Mouse (Mus musculus) colon, adult 2 months (tissue): ENCODE measurements around the gene Sec24c. TPM values are rescaled to one million over a fixed set of nuclear protein-coding genes. Genes with fewer than 3 reads are reported as not detected.

ENCODE experiments used
- polyA plus RNA-seq: library from polyadenylated mRNA; depleted of rRNA; stranded (reverse); fragments of >200 nt; gene quantifications from 2 replicates; pipeline ENCODE4 v1.2.3, GENCODE M21; 2012; rRNA removed

Sec24c gene
- polyA plus RNA-seq, result 199 and 228 TPM in 2 replicates

DNA sequence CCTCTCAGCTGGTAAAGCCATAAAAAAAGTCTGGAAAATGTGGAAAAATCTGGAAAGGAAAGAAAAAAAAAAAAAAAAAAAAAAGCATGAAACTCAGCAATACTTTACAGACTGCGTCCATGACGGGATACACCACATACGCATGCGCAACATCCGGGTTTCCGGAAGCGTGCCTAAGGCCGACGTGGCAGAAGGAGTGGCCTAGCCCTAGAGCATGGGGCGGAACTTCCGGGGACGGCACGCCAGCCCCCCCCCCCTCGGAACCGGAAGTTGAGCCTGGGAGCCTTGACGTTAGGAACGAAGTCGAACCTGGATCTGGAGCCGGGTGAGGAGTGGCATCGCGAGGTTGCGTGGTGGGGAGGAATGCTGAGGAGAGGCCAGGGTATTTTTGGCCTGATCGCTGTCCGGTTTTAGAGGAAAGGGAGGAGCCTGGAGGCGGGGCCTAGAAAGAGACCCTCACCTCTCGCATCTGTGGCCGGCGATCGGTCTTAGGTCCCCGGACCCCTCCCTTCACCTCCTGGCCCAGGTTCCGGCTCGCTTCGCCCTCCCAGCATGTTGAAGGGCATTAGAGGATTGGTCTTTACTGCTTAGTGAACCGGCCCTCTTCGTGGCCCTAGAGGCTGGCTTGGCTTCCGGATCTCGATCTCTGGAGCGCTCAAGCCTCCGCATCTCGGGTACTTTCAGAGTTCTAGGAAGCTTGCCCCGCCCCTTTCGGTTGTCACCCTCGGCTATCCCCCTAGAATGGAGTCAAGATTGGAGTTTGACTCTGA is at the start of gene Sec24c:
Sec24c (plus strand) TSS at position 245 of the 770 bp plus-strand sequence.

DNA sequence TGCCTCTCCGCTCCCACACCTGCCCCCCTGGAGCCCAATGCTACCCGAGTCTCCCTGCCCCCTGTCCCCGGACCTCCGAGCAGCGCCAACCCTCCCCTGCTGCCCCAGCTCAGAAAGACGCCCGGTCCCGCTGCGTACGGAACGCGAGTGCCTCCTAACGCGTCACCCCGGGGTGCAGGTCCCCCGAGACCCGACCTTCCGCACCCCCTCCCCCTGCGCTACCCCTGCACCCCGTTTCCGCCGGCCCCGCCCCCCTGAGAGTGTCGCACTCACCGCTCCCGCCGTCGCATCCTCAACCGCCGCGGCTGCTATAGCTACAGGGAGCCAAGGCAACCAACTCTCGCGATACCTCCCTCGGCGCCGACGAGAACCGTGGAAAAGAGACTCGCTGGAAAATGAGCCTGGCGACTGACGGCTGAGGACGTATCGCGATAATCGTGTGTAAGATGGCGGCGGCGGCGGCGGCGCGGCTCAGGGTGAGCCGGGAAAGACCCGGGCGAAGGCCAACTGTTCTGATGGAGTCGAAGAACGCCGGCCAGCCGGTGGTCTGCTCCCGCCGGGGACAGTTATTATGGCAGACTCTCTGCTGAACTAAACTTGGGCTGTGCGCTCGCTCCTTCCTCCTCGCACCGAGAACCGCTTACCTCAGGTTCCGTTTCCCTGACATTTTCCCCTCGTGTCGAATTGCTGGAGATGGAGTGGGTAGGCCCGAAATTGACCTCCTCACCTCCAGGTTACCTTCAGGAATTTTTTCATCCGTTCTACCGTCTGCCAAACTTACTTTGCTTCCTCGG is 33.3 kb upstream of the Sec24c start, which contains the start of gene Usp54:
Usp54 (minus strand) TSS at position 420 of the 794 bp plus-strand sequence.

DNA sequence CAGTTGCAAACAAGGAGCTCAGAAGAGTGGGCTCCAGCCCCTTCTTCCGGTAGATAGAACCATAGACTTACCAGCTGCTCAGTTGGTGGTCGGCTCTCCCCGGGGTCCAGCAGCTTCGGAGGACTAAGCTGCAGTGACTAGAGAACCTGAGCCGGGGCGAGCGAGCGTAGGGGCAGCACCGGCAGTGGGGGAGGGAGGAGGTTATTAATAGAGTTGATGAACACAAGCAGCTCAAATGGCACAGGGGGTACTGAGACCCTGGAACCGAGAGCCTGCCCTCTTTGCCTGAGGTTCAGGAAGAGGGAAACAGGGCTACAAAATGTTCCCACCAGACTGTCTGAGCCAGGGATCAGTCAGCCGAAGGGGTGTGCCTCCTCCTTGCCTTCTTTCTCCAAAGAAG is 17.7 kb upstream of the Sec24c start, which contains the start of gene Myoz1:
Myoz1 (minus strand) TSS at position 180 of the 400 bp plus-strand sequence.

DNA sequence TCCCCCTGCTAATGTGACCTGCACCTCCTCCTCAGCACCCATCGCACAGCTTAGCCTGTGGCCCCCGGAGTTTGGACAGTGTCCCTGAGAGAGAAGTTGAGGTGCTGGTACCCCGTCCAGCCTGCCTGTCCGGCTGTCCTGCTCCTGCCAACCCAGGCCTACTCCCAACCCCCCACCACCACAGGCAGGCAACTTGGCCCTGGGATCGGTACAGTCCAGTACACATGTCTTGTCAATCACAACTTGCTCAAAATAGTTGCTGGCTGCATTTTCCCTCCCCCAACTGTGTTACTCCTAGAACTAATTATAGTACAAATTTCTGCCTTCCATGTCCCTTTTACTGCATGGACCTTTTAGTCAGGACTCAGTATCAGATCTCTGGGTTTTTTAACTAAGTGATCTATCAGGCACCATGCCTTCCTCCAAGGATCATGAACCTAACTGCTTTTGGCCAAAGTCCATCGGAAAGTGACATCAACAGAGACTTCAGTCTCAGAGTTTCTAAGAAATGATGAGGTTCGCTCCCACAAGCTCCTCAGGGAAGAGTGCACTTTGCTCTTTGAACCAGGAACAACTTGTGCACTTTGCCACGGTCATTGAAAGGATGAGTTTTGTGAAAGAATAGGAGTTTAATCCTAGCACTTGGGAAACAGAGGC is 5.8 kb upstream of the Sec24c start, which contains the start of gene Synpo2l:
Synpo2l (minus strand) TSS at position 201 of the 657 bp plus-strand sequence.

DNA sequence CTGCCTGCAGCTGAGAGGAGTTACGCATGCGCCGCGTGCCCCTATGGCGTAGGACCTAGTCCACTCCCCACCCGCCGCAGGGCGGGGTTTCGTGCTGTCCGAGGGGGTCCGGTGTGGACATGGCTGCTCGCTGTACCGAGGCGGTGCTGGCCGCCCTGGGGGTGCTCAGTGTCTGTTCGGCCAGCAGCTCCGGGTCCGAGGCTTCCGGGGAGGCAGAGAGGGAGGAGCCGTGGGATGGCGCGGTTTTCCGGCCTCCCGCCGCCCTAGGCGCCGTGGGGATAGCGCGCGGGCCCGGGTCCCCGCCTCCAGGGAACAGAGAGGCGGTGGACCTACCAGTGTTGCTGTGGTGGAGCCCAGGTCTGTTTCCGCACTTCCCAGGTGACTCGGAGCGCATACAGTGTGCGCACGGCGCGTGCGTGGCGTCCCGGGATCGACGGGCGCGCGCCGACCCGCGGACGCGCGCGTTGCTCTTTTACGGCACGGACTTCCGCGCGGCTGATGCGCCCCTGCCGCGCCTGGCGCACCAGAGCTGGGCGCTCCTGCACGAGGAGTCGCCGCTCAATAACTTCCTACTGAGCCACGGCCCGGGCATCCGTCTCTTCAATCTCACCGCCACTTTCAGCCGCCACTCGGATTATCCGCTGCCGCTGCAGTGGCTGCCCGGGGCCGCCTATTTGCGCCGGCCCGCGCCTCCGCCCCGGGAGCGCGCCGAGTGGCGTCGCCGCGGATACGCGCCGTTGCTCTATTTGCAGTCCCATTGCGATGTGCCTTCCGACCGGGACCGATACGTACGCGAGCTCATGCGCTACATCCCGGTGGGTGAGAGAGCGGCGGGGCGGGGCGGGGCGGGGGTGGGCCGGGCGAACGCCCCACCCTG is 21.0 kb downstream of the Sec24c start, which contains the start of gene Fut11:
Fut11 (plus strand) TSS at position 85 of the 877 bp plus-strand sequence.

DNA sequence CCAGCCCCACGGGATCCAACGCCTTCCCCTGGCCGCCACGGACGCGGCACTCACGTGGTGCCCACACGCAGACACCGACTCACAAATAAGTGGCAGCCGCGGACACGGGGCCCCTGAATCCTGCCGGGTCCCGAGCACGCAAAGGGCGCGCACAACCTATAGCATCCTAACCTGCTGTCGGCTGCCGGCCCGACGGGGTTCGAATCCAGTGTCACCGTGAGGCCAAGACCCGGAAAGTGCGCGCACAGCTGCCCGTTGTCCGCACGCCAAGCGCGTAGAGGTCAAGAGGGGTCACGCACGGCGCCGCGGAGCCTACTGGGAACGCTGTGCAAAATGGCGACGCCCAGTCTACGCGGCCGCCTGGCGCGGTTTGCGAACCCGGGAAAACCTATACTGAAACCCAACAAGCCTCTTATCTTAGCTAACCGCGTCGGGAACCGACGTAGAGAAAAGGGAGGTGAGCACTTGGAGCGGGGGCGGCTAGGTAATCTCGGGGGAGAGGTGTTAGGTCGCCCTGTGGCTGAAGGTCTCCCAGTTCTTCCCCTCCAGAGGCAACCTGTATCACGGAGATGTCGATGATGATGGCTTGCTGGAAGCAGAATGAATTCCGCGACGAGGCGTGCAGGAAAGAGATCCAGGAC is 28.8 kb downstream of the Sec24c start, which contains the start of gene Chchd1:
Chchd1 (plus strand) TSS at position 266 of the 641 bp plus-strand sequence.

DNA sequence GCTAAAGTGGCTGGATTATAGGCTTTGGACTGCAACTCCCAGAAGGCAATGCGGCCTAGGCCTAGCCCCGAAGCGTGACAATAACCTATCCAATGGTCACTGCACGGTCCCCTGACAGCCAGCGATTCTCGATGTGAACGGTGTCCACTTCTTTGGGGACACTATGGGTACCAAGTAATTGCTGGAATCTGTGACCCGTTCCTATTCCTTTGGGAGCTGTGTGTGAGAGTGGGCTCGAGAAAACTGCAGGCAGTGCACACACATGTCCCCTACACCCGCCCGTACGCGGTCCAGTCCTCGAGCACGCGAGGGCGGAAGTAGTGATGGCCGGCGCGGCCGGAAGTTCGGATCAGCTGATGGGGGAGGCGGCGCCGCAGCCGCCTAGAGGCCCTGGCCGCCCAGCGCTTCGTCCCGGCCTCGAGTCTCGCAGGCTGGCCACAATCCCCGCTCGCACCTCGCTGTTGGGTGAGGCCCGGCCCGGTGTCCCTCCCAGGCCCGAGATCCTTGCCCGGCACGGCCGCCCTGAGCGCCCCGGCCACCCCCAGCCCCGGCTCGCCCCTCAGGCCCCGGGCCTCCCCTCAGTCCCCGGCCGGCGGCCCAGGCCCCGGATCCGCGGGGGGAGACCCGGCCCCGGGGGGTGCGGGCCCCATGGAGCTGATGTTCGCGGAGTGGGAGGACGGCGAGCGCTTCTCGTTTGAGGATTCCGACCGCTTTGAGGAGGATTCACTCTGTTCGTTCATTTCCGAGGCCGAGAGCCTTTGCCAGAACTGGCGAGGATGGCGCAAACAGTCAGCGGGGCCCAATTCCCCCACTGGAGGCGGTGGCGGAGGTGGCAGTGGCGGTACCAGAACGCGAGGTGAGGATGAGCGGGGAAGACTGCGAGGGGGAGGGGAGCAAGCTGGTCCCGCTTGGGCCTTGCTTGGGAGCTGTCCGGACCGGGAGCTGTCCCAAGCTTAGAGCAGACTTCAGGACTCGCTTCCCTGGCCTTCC is 33.4 kb downstream of the Sec24c start, which contains the start of gene Zswim8:
Zswim8 (plus strand) TSS at position 352 of the 990 bp plus-strand sequence.

DNA sequence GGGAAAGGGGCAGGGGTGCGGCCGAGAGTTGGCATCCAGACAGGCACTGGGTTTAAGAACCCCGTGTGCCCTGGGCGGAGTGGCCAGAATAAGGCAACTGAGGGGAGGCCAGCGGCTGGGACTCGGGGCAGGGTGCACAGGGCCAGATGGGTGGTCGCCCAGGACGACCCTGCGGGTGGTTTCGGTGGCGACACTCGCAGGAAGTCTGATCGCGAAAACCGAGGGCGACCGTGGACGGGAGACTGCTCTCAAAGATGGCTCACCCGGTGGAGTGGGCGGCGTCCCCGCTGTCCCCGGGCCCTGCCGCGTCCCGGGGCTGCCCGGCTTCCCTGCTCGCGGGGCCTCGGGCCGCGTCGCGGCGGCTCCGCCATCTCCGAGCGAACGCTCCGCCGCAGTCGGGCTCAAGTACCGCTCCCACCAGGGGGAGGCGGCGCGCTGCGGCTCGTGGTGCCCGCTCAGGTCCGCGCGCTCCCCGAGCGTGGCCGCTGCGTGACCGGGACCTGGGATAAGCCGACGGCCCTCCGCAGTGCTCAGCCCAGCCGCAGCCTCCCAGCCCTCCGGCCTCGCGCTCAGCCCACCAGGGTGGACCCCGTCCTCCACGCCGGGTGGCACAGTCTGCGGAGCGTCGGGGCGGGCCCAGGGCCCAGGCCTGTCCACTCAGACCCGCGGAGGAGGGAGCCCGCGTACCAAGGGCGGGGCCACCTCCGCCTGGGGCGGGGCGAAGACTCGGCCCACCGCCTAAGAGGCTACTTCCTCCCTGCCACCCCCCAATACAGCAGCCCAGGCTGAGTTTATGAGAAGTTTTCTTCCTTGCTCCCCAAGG is 60.1 kb downstream of the Sec24c start, which contains the start of gene Ndst2:
Ndst2 (minus strand) TSS at position 611 of the 823 bp plus-strand sequence.

Other genes starting within 250 kb of the Sec24c start
- gene Cfap70, start 222.1 kb upstream of the Sec24c start, polyA plus RNA-seq, result not detected in 2 replicates
- 85.3 and 124 TPM in 2 replicates for gene Anxa7, start 194.2 kb upstream of the Sec24c start, polyA plus RNA-seq
- gene Mss51, start 177.4 kb upstream of the Sec24c start, polyA plus RNA-seq, result 0.21 and 0.22 TPM in 2 replicates
- gene Ppp3cb, start 127.7 kb upstream of the Sec24c start, polyA plus RNA-seq, result 4.3 and 4.9 TPM in 2 replicates
- gene Usp54, start 33.2 kb upstream of the Sec24c start, polyA plus RNA-seq, result 3.3 and 4.1 TPM in 2 replicates
- gene Myoz1, start 17.8 kb upstream of the Sec24c start, polyA plus RNA-seq, result not detected in 2 replicates
- gene Synpo2l, start 6.0 kb upstream of the Sec24c start, polyA plus RNA-seq, result 0.05 and 0.07 TPM in 2 replicates
- gene Fut11, start 20.7 kb downstream of the Sec24c start, polyA plus RNA-seq, result 14.9 and 23.9 TPM in 2 replicates
- 17.5 and 26.2 TPM in 2 replicates for gene Chchd1, start 28.7 kb downstream of the Sec24c start, polyA plus RNA-seq
- gene Zswim8, start 33.2 kb downstream of the Sec24c start, polyA plus RNA-seq, result 165 and 207 TPM in 2 replicates
- 29.5 and 30.0 TPM in 2 replicates for gene Ndst2, start 60.3 kb downstream of the Sec24c start, polyA plus RNA-seq
- gene Camk2g, start 119.8 kb downstream of the Sec24c start, polyA plus RNA-seq, result 21.7 and 24.9 TPM in 2 replicates
- gene Plau, start 162.4 kb downstream of the Sec24c start, polyA plus RNA-seq, result 6.3 and 7.1 TPM in 2 replicates